Mouse (Mus musculus): ENCODE results near the gene Tfip11.

- no peak for TF ChIP-seq CTCF (IDR thresholded peaks at IDR 0.05; ENCODE audit: low read depth)
- peak; percentile 88 for TF ChIP-seq EP300 (IDR thresholded peaks at IDR 0.05; ENCODE audit: low read depth)
These were observed 33.4 kb downstream of the Tfip11 start for GRCm38 (mm10) chr5:112359520-112359919.
